Mouse (Mus musculus) cerebellum, adult 2 months (tissue): Measurements from ENCODE around the gene Fsd1l. TPM values are rescaled to one million over a fixed set of nuclear protein-coding genes. Genes with fewer than 3 reads are reported as not detected.
"Not testable (repeated sequence)": the region's sequence is repeated elsewhere in the genome, so short reads cannot be mapped to it uniquely, and the experiment has no call there.

Source experiments
- DNase-seq, 2 experiments: peaks; one replicate each; pipeline ENCODE4 v3.0.0; 2021
- H3K27ac ChIP-seq: fragments of 200-500 bp; 2 replicates; pipeline ENCODE4 v1.5.1; 2012; ENCODE audit warnings: low read length, control low read depth, inconsistent platforms; ENCODE audit not compliant: insufficient read depth
- H3K27me3 ChIP-seq: fragments of 200-500 bp; 2 replicates; pipeline ENCODE4 v1.6.1; 2012; ENCODE audit warnings: inconsistent platforms, mild to moderate bottlenecking, low read length, moderate library complexity; ENCODE audit not compliant: control insufficient read depth, insufficient read depth
- H3K4me1 ChIP-seq: fragments of 200-500 bp; 2 replicates; pipeline ENCODE4 v1.6.1; 2011; ENCODE audit warnings: low read length; ENCODE audit not compliant: control insufficient read depth, insufficient read depth
- H3K4me3 ChIP-seq: fragments of 200-500 bp; replicated peaks from 2 replicates; pipeline ENCODE3; 2011; ENCODE audit warnings: mild to moderate bottlenecking, low read depth, low read length, control low read depth; ENCODE audit not compliant: insufficient read depth
- CTCF ChIP-seq: fragments of 200-500 bp; IDR thresholded peaks from 2 replicates; pipeline ENCODE4 v1.5.1; 2011; ENCODE audit warnings: low read depth, mild to moderate bottlenecking, control low read depth, low read length, moderate library complexity, borderline replicate concordance; ENCODE audit not compliant: insufficient read depth
- POLR2A ChIP-seq: fragments of 200-500 bp; IDR thresholded peaks from 2 replicates; pipeline ENCODE4 v1.6.1; 2011; ENCODE audit warnings: low read length, control low read depth, borderline replicate concordance; ENCODE audit not compliant: insufficient read depth
- WGBS: fragments of 180-500 bp; shearing (Covaris S2); methylation state at CpG from one replicate; pipeline ENCODE4 v1.1.7; 2018; 5-methylcytosine and 5-hydroxymethylcytosine counted together
- polyA plus RNA-seq: library from polyadenylated mRNA; depleted of rRNA; stranded (reverse); fragments of >200 nt; gene quantifications from 2 replicates; pipeline ENCODE4 v1.2.3, GENCODE M21; 2012

Gene Fsd1l
- polyA plus RNA-seq, 1 experiment = 9.6 TPM

DNA sequence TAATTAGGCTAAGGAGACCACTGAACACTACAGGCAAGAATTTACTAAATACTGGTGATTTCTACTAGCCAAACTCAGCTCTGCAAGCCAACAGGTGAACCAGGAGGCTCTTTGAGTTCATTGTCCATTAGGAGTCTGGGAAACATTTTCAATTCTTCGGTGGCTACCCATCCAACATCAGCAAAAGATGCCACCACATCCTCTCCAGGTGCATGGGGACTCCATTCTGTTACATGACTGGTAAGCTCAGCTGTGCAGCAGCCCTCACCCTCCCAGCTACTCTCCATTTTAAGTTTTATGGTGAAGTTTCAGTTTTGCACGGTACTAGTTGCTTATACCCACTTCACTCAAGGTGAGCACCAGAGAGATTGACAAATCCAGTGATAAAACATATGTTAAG, 78.8 kb downstream of the Fsd1l start:
- Histone ChIP-seq H3K4me1 (no peaks in the 10 kb centered on the region; the same call in 1 of the 2 replicates), H3K27me3 (no peaks in the 10 kb centered on the region), H3K4me3 (no peak overlapping the region), H3K27ac (no peak overlapping the region)
- 95% methylated on average over 2 of the region's 2 CpGs for WGBS
- no peak for DNase-seq
- TF ChIP-seq POLR2A (no peak), CTCF (no peak)

DNA sequence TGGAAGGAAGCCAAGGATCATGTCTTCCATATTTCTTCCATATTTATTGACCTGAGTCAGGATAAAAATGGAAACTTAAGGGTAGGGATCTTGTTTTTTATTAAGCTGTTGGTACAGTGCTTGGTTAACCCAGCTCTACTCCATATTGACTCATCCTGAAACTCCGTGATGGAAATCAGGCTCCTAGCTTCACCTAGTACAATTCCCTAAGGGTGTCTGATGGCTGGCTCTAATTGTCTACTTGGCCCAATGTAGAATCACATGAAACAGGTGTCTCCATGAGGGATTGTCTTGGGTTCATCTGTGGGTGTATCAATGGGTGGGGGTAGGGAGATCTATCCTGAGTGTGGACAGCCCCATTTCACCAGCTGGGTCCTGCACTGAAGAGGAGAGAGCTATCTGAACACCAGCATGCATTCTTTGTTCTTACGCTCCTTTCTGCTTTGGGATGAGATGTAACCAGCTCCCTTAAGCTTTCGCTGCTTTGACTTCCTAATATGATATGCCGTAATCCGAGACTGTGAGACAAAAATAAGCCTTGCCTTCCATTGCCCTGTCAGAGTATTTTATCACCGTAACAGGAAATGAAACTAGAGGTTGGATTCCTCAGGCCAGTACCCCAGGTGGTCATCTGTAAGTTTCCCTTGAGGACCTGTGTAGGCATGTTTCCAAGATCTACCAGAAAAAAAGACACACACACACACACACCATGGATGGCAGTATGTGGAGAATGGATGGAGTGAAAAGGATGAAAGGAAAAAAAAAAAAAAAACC, 79.5 kb downstream of the Fsd1l start:
- no peaks in the 10 kb centered on the region for H3K27me3 ChIP-seq
- WGBS = 88% methylated on average over 6 of the region's 6 CpGs
- H3K4me1 ChIP-seq = peaks cover 3% of the 10 kb centered on the region; the same call in 1 of the 2 replicates
- no peak overlapping the region for H3K27ac ChIP-seq
- TF ChIP-seq CTCF = no peak
- TF ChIP-seq POLR2A = no peak
- no peak for DNase-seq
- H3K4me3 ChIP-seq = no peak overlapping the region

DNA sequence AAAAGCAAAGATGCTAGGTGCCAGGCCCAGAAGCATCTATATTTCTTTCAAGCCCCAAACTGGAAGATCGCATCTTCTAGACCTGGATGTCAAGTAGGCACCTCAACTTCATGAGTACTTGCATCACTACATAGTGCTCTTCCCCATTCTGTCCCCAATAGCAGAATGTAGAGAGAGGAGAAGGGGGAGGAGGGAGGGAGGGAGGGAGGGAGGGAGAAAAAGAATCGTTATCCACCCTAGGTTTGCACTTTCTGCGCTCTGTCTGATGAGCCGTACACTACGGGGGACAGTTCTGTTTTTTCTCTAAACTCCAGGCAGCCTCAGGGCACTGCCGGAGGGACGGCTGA, 82.4 kb downstream of the Fsd1l start, which contains the start of gene Fktn:
Gene Fktn (plus strand): TSS at position 295 of the 347 bp plus-strand sequence.
- no peak for DNase-seq
- H3K4me1 ChIP-seq = peaks cover 3% of the 10 kb centered on the region; the same call in 1 of the 2 replicates
- TF ChIP-seq CTCF (no peak), POLR2A (no peak)
- H3K27ac ChIP-seq = peak within 1 kb of the TSS; percentile 68
- H3K4me3 ChIP-seq = peak within 1 kb of the TSS; percentile 80
- 2% methylated on average over 7 of the region's 7 CpGs for WGBS
- H3K27me3 ChIP-seq = no peaks in the 10 kb centered on the region

DNA sequence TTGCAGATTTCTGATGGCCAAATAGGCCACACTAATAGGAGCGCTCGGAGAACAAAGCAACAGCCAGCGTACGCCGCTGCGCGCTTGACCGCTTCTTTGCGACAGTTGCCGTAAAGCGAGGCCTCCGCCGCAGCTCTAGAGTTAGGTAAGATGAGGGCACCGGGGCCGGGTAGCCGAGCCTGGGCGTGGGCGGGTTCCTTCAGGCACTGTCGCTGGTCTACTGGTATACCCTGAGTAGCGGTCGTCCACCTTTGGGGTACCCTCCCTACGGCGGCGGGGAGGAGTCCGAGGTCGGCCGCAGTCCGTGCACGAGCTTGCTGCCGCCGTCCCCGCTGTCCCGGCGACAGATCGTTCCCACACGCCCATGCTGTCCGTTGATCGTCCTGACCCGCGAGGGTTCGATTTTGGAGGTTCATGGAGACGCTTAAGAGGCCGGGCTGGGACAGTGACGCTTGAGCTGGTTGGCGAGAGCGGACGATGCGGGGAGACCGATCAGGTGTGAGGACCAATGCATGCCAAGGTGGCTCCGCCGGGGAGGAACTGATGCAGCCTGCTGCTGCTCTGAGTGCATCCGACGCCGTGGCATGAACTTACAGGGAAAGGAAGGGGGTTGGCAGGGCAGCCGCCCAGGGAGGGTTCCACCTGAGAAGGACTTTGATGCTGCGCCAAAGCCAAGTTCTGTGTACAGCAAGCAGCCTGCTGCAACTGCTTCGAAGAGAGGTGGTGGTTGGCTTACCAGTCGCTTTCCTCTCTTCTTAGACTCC, 83.0 kb downstream of the Fsd1l start:
- peak overlapping the region; percentile 68 for H3K27ac ChIP-seq
- DNase-seq = peak; percentile 92 to 93
- TF ChIP-seq POLR2A (peak; percentile 79), CTCF (no peak)
- 4% methylated on average over 58 of the region's 58 CpGs for WGBS
- peaks cover 3% of the 10 kb centered on the region; the same call in 1 of the 2 replicates for H3K4me1 ChIP-seq
- no peaks in the 10 kb centered on the region for H3K27me3 ChIP-seq
- peak overlapping the region; percentile 80 for H3K4me3 ChIP-seq

DNA sequence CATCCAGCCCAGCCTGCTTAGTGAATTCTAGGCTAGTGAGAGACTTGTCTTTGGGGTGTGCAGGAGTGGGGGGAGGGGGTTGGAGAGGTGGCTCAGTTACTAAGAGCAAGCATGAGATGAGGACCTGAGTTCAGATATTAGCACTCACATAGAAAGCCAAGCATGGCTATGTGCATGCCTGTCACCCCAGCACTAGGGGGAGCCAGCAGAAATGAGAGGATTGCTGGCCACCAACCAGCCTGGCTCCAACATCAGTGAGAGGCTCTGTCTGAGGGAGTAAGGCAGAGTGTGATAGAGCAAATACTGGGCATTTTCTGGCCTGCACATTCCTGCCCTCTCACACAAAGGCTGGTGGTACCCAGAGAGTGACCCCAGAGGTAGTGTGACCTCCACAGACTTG, 84.7 kb downstream of the Fsd1l start:
- Histone ChIP-seq H3K27me3 (no peaks in the 10 kb centered on the region), H3K27ac (no peak overlapping the region), H3K4me3 (no peak overlapping the region), H3K4me1 (peaks cover 3% of the 10 kb centered on the region; the same call in 1 of the 2 replicates)
- no peak for DNase-seq
- TF ChIP-seq POLR2A (no peak), CTCF (no peak)

DNA sequence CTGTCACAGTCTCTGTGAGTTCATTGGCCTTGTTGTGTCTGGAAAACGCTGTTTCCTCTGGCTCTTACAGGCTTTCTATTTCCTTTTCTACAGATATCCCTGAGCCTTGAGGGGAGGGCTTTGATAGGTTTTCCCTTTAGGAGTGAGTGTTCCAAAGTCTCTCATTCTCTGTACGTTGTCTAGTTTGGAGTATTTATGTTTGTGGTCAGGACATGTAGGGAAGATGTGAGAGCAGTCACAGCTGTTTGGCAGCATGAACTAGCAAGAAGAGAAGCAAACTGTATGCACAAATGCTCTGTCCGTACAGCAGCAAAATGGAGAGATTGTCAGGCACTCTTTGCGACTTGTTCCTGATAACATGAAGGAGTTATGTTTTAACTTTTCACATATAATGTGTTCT, 86.3 kb downstream of the Fsd1l start:
- H3K27me3 ChIP-seq = no peaks in the 10 kb centered on the region
- H3K4me3 ChIP-seq = no peak overlapping the region
- DNase-seq = no peak
- 83% methylated on average over 4 of the region's 4 CpGs for WGBS
- peaks cover 3% of the 10 kb centered on the region; the same call in 1 of the 2 replicates for H3K4me1 ChIP-seq
- TF ChIP-seq CTCF (no peak), POLR2A (no peak)
- H3K27ac ChIP-seq = no peak overlapping the region

DNA sequence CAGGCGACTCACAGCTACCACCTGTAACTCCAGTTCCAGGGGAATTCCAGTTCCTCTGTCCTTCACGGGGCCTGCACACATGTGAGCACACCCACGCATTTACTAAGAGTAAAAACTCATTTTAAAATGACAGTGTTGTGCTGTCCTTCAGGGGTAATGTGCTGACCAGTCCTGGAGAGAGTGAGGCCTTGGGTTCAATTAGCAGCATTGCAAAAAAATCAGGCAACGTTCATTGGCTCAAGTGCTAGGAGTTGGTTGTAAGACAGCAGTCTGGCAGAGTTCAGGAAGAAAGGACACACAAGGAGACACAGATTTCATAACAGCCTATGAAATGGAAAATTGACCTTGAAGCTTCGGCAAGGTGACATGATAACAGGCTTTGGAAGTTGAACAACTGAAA, 87.0 kb downstream of the Fsd1l start:
- no peak for DNase-seq
- Histone ChIP-seq H3K4me1 (peaks cover 3% of the 10 kb centered on the region; the same call in 1 of the 2 replicates), H3K27me3 (no peaks in the 10 kb centered on the region), H3K27ac (no peak overlapping the region), H3K4me3 (no peak overlapping the region)
- TF ChIP-seq POLR2A = no peak
- 82% methylated on average over 5 of the region's 5 CpGs for WGBS

DNA sequence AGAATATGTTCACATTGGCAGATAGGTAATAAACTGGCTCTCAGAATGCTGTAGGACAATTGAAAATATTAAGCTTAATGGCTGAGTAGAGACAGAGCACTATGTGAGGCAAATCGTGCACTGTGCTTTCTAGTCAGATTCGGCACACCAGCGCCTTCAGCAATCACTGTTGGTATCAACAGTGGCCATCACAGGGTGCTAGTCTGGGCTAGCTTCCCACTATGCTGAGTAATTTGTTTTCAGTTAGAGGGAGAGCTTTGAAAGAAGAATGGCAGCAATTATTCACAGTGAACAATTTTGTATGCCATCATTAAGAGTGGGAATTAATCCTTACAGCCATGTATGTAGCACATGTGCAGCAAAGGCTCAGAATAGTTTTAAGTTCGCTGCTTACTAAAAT, 91.2 kb downstream of the Fsd1l start:
- no peak overlapping the region for H3K27ac ChIP-seq
- no peaks in the 10 kb centered on the region for H3K27me3 ChIP-seq
- H3K4me3 ChIP-seq = no peak overlapping the region
- no peaks in the 10 kb centered on the region for H3K4me1 ChIP-seq
- 79% methylated on average over 4 of the region's 4 CpGs for WGBS
- no peak for TF ChIP-seq POLR2A
- TF ChIP-seq CTCF = no peak
- DNase-seq = no peak

DNA sequence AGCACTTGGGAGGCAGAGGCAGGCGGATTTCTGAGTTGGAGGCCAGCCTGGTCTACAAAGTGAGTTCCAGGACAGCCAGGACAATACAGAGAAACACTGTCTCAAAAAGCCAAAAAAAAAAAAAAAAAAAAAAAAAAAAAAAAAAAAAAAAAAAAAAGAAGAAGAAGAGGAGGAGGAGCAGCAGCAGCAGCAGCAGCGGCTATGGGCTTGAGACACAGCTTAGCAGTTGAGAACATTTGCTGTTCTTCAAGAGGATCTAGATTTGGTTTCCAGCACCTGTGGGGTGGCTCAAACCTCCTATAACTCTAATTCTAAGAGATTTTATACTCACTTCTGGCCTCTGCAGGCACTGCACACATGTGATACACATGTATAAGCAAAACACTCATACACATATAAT, 94.8 kb downstream of the Fsd1l start:
- WGBS = 93% methylated on average over 2 of the region's 2 CpGs
- not testable (repeated sequence) for H3K27me3 ChIP-seq, DNase-seq, H3K4me3 ChIP-seq, H3K4me1 ChIP-seq, H3K27ac ChIP-seq
